ENCODE assay signal across 14 mouse cellular contexts in genomic region chr11:121328206-121328605, GRCm38 (mm10).
"Had no signal": no experiment of that assay in that cellular context is flagged by ENCODE, and none has a peak within 500 bp of the region (broad histone marks: within the 10 kb centered on the region; RNA-seq: fewer than 3 reads in every experiment).

No protein-coding gene starts in this region.

- H3K4me2 ChIP-seq: limb, embryonic 12.5 days; limb, embryonic 15.5 days; liver, embryonic 13.5 days; midbrain, embryonic 13.5 days had no signal

- ATAC-seq: lung, postnatal 0 days; midbrain, embryonic 13.5 days; midbrain, embryonic 16.5 days had no signal

- H3K27ac ChIP-seq: limb, embryonic 12.5 days; limb, embryonic 15.5 days; liver, embryonic 13.5 days; midbrain, embryonic 10.5 days; midbrain, embryonic 13.5 days had no signal

- H3K27me3 ChIP-seq: limb, embryonic 12.5 days; limb, embryonic 15.5 days; liver, embryonic 13.5 days; megakaryocyte, embryonic 14.5 days; midbrain, embryonic 13.5 days had no signal

- H3K4me1 ChIP-seq: limb, embryonic 12.5 days; limb, embryonic 15.5 days; midbrain, embryonic 10.5 days; midbrain, embryonic 13.5 days had no signal

- H3K4me3 ChIP-seq: limb, embryonic 12.5 days; limb, embryonic 15.5 days; liver, embryonic 13.5 days; megakaryocyte, embryonic 14.5 days; midbrain, embryonic 10.5 days; midbrain, embryonic 13.5 days had no signal

- H3K9ac ChIP-seq: limb, embryonic 12.5 days; limb, embryonic 15.5 days; liver, embryonic 13.5 days; midbrain, embryonic 13.5 days had no signal

- H3K9me3 ChIP-seq: limb, embryonic 12.5 days; limb, embryonic 15.5 days; liver, embryonic 13.5 days; megakaryocyte, embryonic 14.5 days; midbrain, embryonic 10.5 days; midbrain, embryonic 13.5 days had no signal

- DNase-seq: kidney, adult 9 months; kidney, postnatal 14 days; kidney, postnatal 4 days; liver, embryonic 13.5 days; lung, adult 2 months; lung, postnatal 36 days; thymus, postnatal 36 days had no signal
